Mouse (Mus musculus): ENCODE measurements around the gene Panx1.

Panx1 gene

GRCm38 (mm10) chr9:14970211-14970610 is 75.1 kb downstream of the Panx1 start:
- WGBS, result 57% methylated on average over 4 of the region's 4 CpGs

GRCm38 (mm10) chr9:14967598-14967997 is 77.7 kb downstream of the Panx1 start:
- 94% methylated on average over 1 of the region's 1 CpGs for WGBS

GRCm38 (mm10) chr9:14966787-14967186 is 78.5 kb downstream of the Panx1 start:
- WGBS, result 65% methylated on average over 4 of the region's 4 CpGs

- WGBS, result 89% methylated on average over 1 of the region's 1 CpGs
These were observed 82.5 kb downstream of the Panx1 start for GRCm38 (mm10) chr9:14962769-14963168.

GRCm38 (mm10) chr9:14954659-14955058 is 90.6 kb downstream of the Panx1 start:
- WGBS, result 42% methylated on average over 1 of the region's 1 CpGs

Data from cerebral cortex, adult 2 months (tissue).